Mouse (Mus musculus) midbrain, postnatal 0 days (tissue): ENCODE results near the gene Pla2g16. TPM values are rescaled to one million over a fixed set of nuclear protein-coding genes. Genes with fewer than 3 reads are reported as not detected.
A peak's percentile ranks its signal among the peaks of the same experiment; 100 is the strongest.

Experiments used
- ATAC-seq: fragments of 200-750 bp; cut with Nextera tagmentation; 2 replicates; pipeline ENCODE4 v1.8.0; 2017; ENCODE audit warnings: moderate number of reproducible peaks, mild to moderate bottlenecking, moderate TSS enrichment, moderate library complexity; ENCODE audit not compliant: low FRiP score
- DNase-seq: peaks from one replicate; pipeline ENCODE4 v3.0.0-alpha.2; 2015; ENCODE audit warnings: low spot score
- H3K27ac ChIP-seq: fragments of 300-500 bp; sonication (generic); 2 replicates; pipeline ENCODE4 v1.5.1; 2014; ENCODE audit warnings: low read depth, mild to moderate bottlenecking, low read length, mixed read lengths
- H3K27me3 ChIP-seq: fragments of 300-500 bp; sonication (generic); 2 replicates; pipeline ENCODE4 v1.6.1; 2014; ENCODE audit warnings: low read length, control low read depth, mixed read lengths; ENCODE audit not compliant: insufficient read depth
- H3K36me3 ChIP-seq: fragments of 300-500 bp; sonication (generic); 2 replicates; pipeline ENCODE4 v1.6.1; 2014; ENCODE audit warnings: low read length, control low read depth, mixed read lengths; ENCODE audit not compliant: insufficient read depth
- H3K4me1 ChIP-seq: fragments of 300-500 bp; sonication (generic); 2 replicates; pipeline ENCODE4 v1.6.1; 2014; ENCODE audit warnings: mild to moderate bottlenecking, control low read depth, antibody characterized with exemption, low read length, mixed read lengths; ENCODE audit not compliant: insufficient read depth
- H3K4me2 ChIP-seq: fragments of 300-500 bp; sonication (generic); 2 replicates; pipeline ENCODE4 v1.6.1; 2014; ENCODE audit warnings: low read depth, mild to moderate bottlenecking, low read length, mixed read lengths; ENCODE audit not compliant: poor library complexity, severe bottlenecking
- H3K4me3 ChIP-seq: fragments of 300-500 bp; sonication (generic); 2 replicates; pipeline ENCODE4 v1.5.1; 2014; ENCODE audit warnings: low read depth, mild to moderate bottlenecking, low read length, moderate library complexity
- H3K9ac ChIP-seq: fragments of 300-500 bp; sonication (generic); replicated peaks from 2 replicates; pipeline ENCODE4 v1.6.1; 2014; ENCODE audit warnings: mild to moderate bottlenecking, low read length, moderate library complexity, mixed read lengths; ENCODE audit not compliant: poor library complexity, severe bottlenecking
- H3K9me3 ChIP-seq: fragments of 300-500 bp; sonication (generic); 2 replicates; pipeline ENCODE4 v1.6.1; 2016; ENCODE audit warnings: low read length, control low read depth
- CTCF ChIP-seq: IDR thresholded peaks from 2 replicates; pipeline ENCODE4 v1.5.1; 2016; ENCODE audit warnings: antibody characterized with exemption, mild to moderate bottlenecking
- WGBS: fragments of 180-500 bp; shearing (Covaris S2); extraction: QIAGEN DNeasy Blood & Tissue Kit; methylation state at CpG from one replicate; pipeline ENCODE4 v1.1.7; 2014; 5-methylcytosine and 5-hydroxymethylcytosine counted together
- polyA plus RNA-seq: library from polyadenylated mRNA; unstranded; fragments of >200 nt; fragmentation: Nextera tagmentation; extraction: Ambion mirVana; gene quantifications from 2 replicates; pipeline ENCODE4 v1.2.1, GENCODE M21; 2015
- total RNA-seq: library from RNA; depleted of rRNA; stranded (reverse); fragments of >200 nt; gene quantifications from 2 replicates; pipeline ENCODE4 v1.2.3, GENCODE M21; 2014

Pla2g16 gene
- total and polyA plus RNA-seq, 2 experiments from 2014 or later: 4.8 to 5.5 TPM

DNA sequence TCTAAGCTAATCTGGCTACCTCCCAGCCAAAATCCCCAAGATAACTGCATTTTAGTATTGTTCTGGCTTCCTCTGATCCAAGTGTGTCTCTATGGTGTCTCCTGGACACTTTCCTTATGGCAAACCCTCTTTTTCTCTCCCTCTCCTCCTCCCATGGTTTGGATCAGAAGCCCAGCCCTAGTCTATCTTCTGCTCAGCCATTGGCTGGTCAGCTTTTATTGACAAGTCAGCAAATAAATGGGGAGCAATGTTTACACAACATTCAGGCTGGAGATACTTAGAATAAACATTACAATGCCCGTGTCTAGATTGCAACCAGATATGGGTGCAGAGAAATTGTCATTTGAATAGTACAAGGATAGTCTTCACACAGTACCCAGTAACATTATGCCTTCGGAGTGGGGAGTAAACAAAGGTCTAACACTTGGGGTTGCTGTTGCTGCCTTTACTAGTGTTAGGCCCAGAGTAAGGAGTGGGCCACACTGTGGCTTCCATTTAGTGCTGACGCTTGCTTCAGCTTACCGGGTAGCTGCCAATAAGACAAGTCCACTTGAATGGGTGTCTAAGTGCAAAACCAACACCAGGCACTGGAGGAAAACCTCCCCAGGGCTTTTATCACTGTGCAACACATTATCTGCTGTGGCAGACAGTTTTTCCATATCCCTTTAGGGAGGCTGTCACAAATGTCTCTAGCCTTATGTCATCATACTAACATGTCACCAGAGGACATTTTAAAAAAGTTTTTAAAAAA lies 5.5 kb upstream of the Pla2g16 start:
- no peak overlapping the region for H3K27ac ChIP-seq
- no peak for TF ChIP-seq CTCF
- H3K9ac ChIP-seq: no peak overlapping the region
- no peaks in the 10 kb centered on the region for H3K9me3 ChIP-seq
- H3K4me3 ChIP-seq: no peak overlapping the region
- no peaks in the 10 kb centered on the region for H3K4me1 ChIP-seq
- ATAC-seq: no peak
- 74% methylated on average over 4 of the region's 4 CpGs for WGBS
- H3K27me3 ChIP-seq: no peaks in the 10 kb centered on the region
- no peaks in the 10 kb centered on the region for H3K36me3 ChIP-seq
- DNase-seq: no peak
- H3K4me2 ChIP-seq: no peak overlapping the region

DNA sequence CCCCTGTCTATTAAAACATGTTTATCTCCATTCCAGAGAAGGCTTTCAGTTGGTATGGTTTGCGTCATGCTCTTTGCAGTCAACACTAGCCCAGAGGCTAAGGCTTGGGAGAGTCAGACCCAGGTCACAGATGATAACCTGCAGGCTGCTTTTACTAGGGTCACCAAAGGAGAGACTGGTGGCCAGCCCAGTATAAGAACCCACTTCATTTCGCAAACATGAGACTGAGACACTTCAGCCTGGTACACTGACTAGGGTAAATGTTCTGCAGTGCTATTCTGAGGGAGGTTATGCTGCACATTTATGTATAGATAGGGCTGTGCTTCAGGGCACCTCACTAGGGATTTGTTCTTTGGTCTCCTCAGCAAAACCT lies 5.0 kb upstream of the Pla2g16 start:
- WGBS: 90% methylated on average over 2 of the region's 2 CpGs
- ATAC-seq (no peak), DNase-seq (no peak)
- H3K4me1 ChIP-seq: no peaks in the 10 kb centered on the region
- no peaks in the 10 kb centered on the region for H3K36me3 ChIP-seq
- no peaks in the 10 kb centered on the region for H3K27me3 ChIP-seq
- no peaks in the 10 kb centered on the region for H3K9me3 ChIP-seq
- H3K9ac ChIP-seq: no peak overlapping the region
- H3K4me2 ChIP-seq: no peak overlapping the region
- TF ChIP-seq CTCF: no peak
- no peak overlapping the region for H3K27ac ChIP-seq
- no peak overlapping the region for H3K4me3 ChIP-seq

DNA sequence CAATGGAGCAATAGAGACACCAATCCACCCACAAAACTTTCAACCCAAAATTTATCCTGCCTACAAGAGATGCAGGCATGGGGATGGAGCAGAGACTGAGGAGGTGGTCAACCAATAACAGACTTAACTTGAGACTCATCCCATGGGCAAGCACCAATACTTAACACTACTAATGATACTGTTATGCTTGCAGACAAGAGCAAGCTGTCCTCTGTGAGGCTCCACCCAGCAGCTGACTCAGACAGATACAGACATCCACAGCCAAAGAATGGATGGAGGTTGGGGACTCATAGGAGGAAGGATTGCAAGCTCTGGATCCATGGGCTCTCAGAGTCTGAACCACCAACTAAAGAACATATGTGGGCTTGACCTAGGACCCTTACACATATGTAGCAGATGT lies 3.8 kb upstream of the Pla2g16 start:
- Histone ChIP-seq H3K9me3 (no peaks in the 10 kb centered on the region), H3K4me1 (no peaks in the 10 kb centered on the region), H3K9ac (no peak overlapping the region), H3K4me2 (no peak overlapping the region), H3K4me3 (no peak overlapping the region), H3K27ac (no peak overlapping the region), H3K36me3 (no peaks in the 10 kb centered on the region), H3K27me3 (no peaks in the 10 kb centered on the region)
- no peak for ATAC-seq
- no peak for TF ChIP-seq CTCF
- DNase-seq: no peak

DNA sequence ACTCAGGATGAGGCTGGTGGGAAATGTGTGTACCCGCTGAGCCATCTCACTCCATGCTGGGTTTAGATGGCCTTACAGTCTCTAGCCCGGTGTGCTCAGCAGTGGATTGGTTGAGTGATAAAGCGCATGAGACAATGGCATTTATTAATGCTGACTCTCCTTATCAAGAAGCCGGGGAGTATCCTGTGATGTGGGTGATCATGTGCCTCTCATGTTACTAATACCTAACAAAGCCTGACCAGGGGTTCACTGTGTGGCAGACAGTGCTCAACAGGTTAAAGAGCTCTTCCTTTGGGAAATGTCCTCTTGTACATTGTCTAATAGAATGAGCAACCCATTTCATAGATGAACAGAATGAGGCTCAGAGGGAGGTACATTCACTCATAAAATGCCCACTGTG lies 2.4 kb upstream of the Pla2g16 start:
- no peaks in the 10 kb centered on the region for H3K27me3 ChIP-seq
- no peaks in the 10 kb centered on the region for H3K36me3 ChIP-seq
- no peak overlapping the region for H3K27ac ChIP-seq
- ATAC-seq (no peak), DNase-seq (no peak)
- no peaks in the 10 kb centered on the region for H3K4me1 ChIP-seq
- no peak overlapping the region for H3K9ac ChIP-seq
- no peak overlapping the region for H3K4me2 ChIP-seq
- H3K4me3 ChIP-seq: no peak overlapping the region
- 64% methylated on average over 4 of the region's 4 CpGs for WGBS
- no peak for TF ChIP-seq CTCF
- no peaks in the 10 kb centered on the region for H3K9me3 ChIP-seq

GRCm38 (mm10) chr19:7556641-7557040 lies 618 bp upstream of the Pla2g16 start:
- no peaks in the 10 kb centered on the region for H3K4me1 ChIP-seq
- H3K36me3 ChIP-seq: no peaks in the 10 kb centered on the region
- WGBS: 93% methylated on average over 1 of the region's 1 CpGs
- no peak overlapping the region for H3K4me3 ChIP-seq
- no peak for TF ChIP-seq CTCF
- no peak overlapping the region for H3K4me2 ChIP-seq
- no peak overlapping the region for H3K27ac ChIP-seq
- DNase-seq: no peak
- no peak overlapping the region for H3K9ac ChIP-seq
- no peaks in the 10 kb centered on the region for H3K9me3 ChIP-seq
- no peak for ATAC-seq
- no peaks in the 10 kb centered on the region for H3K27me3 ChIP-seq

DNA sequence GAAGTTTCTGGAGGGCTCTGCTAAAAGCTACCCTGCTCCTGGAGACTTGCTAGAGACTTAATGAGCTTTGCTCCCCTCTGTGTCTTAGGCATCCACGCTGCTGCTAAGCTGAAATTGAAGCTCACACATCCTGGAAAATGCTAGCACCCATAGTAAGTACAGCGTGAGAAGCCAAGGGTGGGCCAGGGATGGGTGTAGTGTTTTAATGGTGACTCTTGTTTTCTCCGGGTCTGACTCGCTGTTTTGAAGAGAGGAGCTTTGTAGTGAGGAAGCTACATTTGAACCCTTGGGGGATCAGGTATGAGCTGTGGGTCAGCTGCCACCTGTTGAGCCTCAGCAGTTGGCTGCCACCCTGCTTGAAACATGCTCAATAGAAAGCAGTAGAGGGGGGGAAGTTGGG lies 585 bp downstream of the Pla2g16 start:
- ATAC-seq: no peak
- Histone ChIP-seq H3K4me3 (peak overlapping the region; percentile 41), H3K27me3 (no peaks in the 10 kb centered on the region), H3K9ac (no peak overlapping the region), H3K36me3 (no peaks in the 10 kb centered on the region), H3K4me1 (no peaks in the 10 kb centered on the region), H3K9me3 (no peaks in the 10 kb centered on the region), H3K4me2 (peak overlapping the region; percentile 75), H3K27ac (no peak overlapping the region)
- DNase-seq: no peak
- no peak for TF ChIP-seq CTCF
- WGBS: 4% methylated on average over 4 of the region's 4 CpGs
